Mouse (Mus musculus): Measurements from ENCODE around the gene Rbm45. TPM values are rescaled to one million over a fixed set of nuclear protein-coding genes. Genes with fewer than 3 reads are reported as not detected.
A peak's percentile ranks its signal among the peaks of the same experiment; 100 is the strongest.

The Rbm45 gene
- polyA plus RNA-seq (2014; fragmentation: Nextera tagmentation; extraction: Ambion mirVana): 16.8 and 18.0 TPM in 2 replicates

DNA sequence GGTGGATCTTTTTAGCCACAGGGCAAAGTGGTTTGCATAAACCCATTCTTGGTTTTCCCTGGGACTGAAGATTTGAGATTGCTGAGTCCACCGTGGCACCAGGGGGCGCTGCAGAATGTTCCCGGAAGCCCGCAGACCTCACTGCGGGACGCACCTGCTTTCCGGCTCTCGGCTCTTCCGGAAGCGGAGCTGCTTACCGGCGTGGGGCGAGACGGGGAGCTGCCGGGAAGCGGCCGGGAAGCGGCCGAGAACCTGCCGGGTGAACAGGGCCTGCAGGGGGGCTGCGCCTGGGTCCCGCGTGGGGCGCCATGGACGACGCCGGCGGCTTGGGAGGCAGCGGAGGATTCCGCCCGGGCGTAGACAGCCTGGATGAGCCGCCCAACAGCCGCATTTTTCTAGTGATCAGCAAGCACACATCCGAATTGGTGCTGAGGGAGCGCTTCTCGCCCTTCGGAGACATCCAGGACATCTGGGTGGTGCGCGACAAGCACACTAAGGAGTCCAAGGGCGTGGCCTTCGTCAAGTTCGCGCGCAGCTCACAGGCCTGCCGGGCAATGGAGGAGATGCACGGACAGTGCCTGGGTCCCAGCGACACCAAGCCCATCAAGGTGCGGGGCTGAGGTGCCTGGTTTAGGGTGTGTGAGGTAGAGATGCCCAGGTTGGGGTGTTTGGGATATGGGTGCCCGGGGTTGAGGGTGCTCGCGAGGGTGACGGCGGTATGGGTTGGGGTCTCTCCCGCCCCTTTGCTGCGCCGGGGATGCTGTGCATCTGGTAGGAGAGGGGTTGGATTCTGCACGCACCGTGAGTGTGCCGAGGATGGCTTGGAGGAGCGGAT lies at the start of gene Rbm45:
Rbm45 (plus strand) TSS at position 164 of the 835 bp plus-strand sequence.
- Histone ChIP-seq H3K36me3 (ENCODE audit: control insufficient read depth, insufficient read depth, low read length) (peaks cover 2% of the 10 kb centered on the region; the same call in 1 of the 2 replicates), H3K4me3 (ENCODE audit: low read depth, low read length) (peak within 1 kb of the TSS; percentile 97), H3K27me3 (ENCODE audit: control insufficient read depth, insufficient read depth, low read length) (no peaks in the 10 kb centered on the region), H3K27ac (ENCODE audit: low read depth, low read length) (peak within 1 kb of the TSS; percentile 60; the same call in 1 of the 2 replicates), H3K4me2 (ENCODE audit: low read depth) (peak within 1 kb of the TSS; percentile 84), H3K9ac (ENCODE audit: low read length) (peak within 1 kb of the TSS; percentile 92), H3K4me1 (ENCODE audit: control insufficient read depth, insufficient read depth, low read length) (peaks cover 4% of the 10 kb centered on the region; the same call in 1 of the 2 replicates), H3K9me3 (ENCODE audit: control insufficient read depth, low read length) (no peaks in the 10 kb centered on the region)
- ATAC-seq (ENCODE audit: insufficient read depth, low FRiP score, low TSS enrichment): peak; percentile 89
- DNase-seq (ENCODE audit: low spot score): peak; percentile 91
- under 1% methylated on average over 60 of the region's 61 CpGs for WGBS

DNA sequence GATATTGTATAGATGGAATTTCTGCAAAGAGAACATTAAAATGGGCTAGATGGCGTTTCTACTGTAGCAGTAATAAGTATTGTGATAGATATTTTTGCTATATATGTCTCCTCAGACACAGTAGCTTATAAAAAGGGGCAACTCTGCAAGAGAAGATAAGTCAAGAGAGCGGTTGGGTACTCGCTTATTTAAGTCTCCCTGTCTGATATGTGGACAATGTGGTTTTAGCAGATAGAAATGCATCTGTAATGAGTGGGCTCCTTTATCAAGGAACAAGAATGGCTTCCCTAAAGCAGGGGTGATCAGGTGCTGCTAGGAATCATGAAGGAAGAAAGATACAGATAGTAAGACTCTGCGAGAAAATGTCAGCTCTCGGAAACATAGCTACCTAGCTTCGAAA lies 49.4 kb upstream of the Rbm45 start:
- H3K4me1 ChIP-seq (ENCODE audit: control insufficient read depth, insufficient read depth, low read length): no peaks in the 10 kb centered on the region
- no peaks in the 10 kb centered on the region for H3K36me3 ChIP-seq (ENCODE audit: control insufficient read depth, insufficient read depth, low read length)
- ATAC-seq (ENCODE audit: insufficient read depth, low FRiP score, low TSS enrichment) (no peak), DNase-seq (ENCODE audit: low spot score) (no peak)
- no peak overlapping the region for H3K27ac ChIP-seq (ENCODE audit: low read depth, low read length)
- 88% methylated on average over 6 of the region's 6 CpGs for WGBS
- H3K9me3 ChIP-seq (ENCODE audit: control insufficient read depth, low read length): no peaks in the 10 kb centered on the region
- no peak overlapping the region for H3K9ac ChIP-seq (ENCODE audit: low read length)
- no peak overlapping the region for H3K4me2 ChIP-seq (ENCODE audit: low read depth)
- no peaks in the 10 kb centered on the region for H3K27me3 ChIP-seq (ENCODE audit: control insufficient read depth, insufficient read depth, low read length)
- H3K4me3 ChIP-seq (ENCODE audit: low read depth, low read length): no peak overlapping the region

DNA sequence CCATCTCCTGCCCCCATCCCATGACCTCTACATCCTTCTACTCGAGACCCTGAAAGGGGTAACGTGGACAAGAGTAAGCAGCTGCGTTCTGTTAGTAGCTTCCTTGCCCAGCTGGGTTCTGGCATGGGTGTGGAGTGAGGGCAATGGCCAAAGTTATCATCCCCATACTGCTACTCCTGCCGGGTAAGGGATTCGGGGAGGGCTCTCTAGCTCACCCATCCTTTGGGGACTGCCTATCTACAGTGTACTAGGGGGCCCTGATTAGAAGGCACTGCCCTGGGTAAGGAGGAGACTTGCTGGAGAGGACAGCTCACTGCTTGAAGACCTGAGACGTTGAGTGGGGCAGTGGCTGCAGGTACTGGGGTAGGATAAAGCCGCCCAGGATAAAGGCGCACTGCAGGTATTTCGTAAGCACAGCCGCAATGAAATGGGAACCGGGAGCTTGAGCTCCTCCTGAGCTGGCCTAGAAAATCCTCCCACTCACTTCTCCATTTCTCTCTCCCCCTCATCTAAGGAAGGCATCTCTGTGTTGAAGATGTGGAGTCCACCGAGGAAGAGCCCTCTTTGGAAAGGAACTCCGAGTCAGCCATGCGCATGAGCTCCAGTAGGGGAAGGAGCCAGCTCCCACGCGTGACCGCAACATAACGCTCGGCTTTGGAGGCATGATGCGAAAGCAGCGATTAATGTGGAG lies 46.5 kb upstream of the Rbm45 start:
- H3K27ac ChIP-seq (ENCODE audit: low read depth, low read length): no peak overlapping the region
- no peaks in the 10 kb centered on the region for H3K9me3 ChIP-seq (ENCODE audit: control insufficient read depth, low read length)
- no peaks in the 10 kb centered on the region for H3K27me3 ChIP-seq (ENCODE audit: control insufficient read depth, insufficient read depth, low read length)
- no peak overlapping the region for H3K9ac ChIP-seq (ENCODE audit: low read length)
- H3K4me2 ChIP-seq (ENCODE audit: low read depth): no peak overlapping the region
- no peak overlapping the region for H3K4me3 ChIP-seq (ENCODE audit: low read depth, low read length)
- DNase-seq (ENCODE audit: low spot score) (no peak), ATAC-seq (ENCODE audit: insufficient read depth, low FRiP score, low TSS enrichment) (no peak)
- 90% methylated on average over 21 of the region's 21 CpGs for WGBS
- H3K4me1 ChIP-seq (ENCODE audit: control insufficient read depth, insufficient read depth, low read length): no peaks in the 10 kb centered on the region
- H3K36me3 ChIP-seq (ENCODE audit: control insufficient read depth, insufficient read depth, low read length): no peaks in the 10 kb centered on the region

DNA sequence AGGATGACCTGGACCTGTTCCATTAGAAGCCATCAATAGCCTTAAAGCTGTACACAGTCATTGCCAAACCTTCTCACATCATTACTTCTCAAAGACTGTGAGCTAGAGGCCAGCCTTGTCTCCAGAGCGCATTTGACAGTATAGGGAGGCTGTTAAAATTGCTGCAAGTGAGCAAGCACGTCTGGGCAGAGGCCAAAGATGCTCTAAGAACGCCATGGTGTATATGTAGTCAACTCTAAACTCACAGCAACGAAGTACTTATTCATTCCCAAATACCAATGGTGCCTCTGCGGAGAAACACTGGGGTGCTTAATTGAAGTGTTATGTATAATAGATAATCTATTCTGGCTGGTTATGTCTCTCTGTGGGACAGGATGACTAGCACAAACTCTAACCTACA lies 45.3 kb upstream of the Rbm45 start:
- WGBS: 88% methylated on average over 5 of the region's 5 CpGs
- ATAC-seq (ENCODE audit: insufficient read depth, low FRiP score, low TSS enrichment) (no peak), DNase-seq (ENCODE audit: low spot score) (no peak)
- Histone ChIP-seq H3K4me2 (ENCODE audit: low read depth) (no peak overlapping the region), H3K4me1 (ENCODE audit: control insufficient read depth, insufficient read depth, low read length) (no peaks in the 10 kb centered on the region), H3K9me3 (ENCODE audit: control insufficient read depth, low read length) (no peaks in the 10 kb centered on the region), H3K27me3 (ENCODE audit: control insufficient read depth, insufficient read depth, low read length) (no peaks in the 10 kb centered on the region), H3K4me3 (ENCODE audit: low read depth, low read length) (no peak overlapping the region), H3K27ac (ENCODE audit: low read depth, low read length) (no peak overlapping the region), H3K36me3 (ENCODE audit: control insufficient read depth, insufficient read depth, low read length) (no peaks in the 10 kb centered on the region), H3K9ac (ENCODE audit: low read length) (no peak overlapping the region)

DNA sequence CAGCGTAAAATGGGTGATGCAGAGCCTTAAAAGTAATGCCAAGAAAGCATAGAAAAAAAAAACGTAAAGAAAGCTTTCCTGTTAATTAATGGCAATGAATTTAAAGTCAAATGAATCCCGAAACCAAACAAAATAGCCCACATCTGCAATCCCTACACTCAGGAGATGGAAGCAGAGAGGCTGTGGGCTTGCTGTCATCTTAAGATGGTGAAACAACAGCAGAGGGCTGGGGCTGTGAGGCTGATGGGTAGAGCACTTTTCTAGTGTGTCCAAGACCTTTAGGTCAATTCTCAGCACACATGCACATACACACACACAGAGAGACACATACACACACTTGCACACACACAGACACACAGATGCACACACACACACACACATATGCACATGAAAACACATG lies 43.6 kb upstream of the Rbm45 start:
- H3K4me3 ChIP-seq (ENCODE audit: low read depth, low read length): no peak overlapping the region
- H3K9me3 ChIP-seq (ENCODE audit: control insufficient read depth, low read length): no peaks in the 10 kb centered on the region
- no peak overlapping the region for H3K9ac ChIP-seq (ENCODE audit: low read length)
- no peak overlapping the region for H3K4me2 ChIP-seq (ENCODE audit: low read depth)
- DNase-seq (ENCODE audit: low spot score) (no peak), ATAC-seq (ENCODE audit: insufficient read depth, low FRiP score, low TSS enrichment) (no peak)
- H3K4me1 ChIP-seq (ENCODE audit: control insufficient read depth, insufficient read depth, low read length): no peaks in the 10 kb centered on the region
- H3K27ac ChIP-seq (ENCODE audit: low read depth, low read length): no peak overlapping the region
- H3K36me3 ChIP-seq (ENCODE audit: control insufficient read depth, insufficient read depth, low read length): no peaks in the 10 kb centered on the region
- H3K27me3 ChIP-seq (ENCODE audit: control insufficient read depth, insufficient read depth, low read length): no peaks in the 10 kb centered on the region
- 89% methylated on average over 3 of the region's 3 CpGs for WGBS

DNA sequence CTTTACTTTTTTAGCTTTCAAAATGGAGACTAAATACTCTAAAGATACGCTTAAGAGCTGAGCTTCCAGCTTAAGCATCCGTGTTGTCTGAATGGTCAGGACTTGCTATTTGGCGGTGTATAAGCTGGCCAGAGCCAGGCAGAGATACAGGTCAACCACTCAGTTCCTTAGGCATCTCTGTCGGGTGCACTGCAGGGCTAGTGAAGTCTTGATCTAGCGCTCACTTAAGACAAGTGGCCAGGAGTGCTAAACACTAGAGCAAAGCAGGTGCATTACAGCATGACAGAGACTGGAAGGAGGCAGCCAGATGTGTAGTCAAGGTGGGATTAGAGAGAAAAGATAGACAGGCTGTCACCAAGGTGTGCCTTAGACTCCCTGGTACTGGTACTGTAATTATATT lies 39.7 kb upstream of the Rbm45 start:
- Histone ChIP-seq H3K36me3 (ENCODE audit: control insufficient read depth, insufficient read depth, low read length) (no peaks in the 10 kb centered on the region), H3K9ac (ENCODE audit: low read length) (no peak overlapping the region), H3K4me2 (ENCODE audit: low read depth) (no peak overlapping the region), H3K27ac (ENCODE audit: low read depth, low read length) (no peak overlapping the region), H3K4me3 (ENCODE audit: low read depth, low read length) (no peak overlapping the region), H3K9me3 (ENCODE audit: control insufficient read depth, low read length) (no peaks in the 10 kb centered on the region), H3K27me3 (ENCODE audit: control insufficient read depth, insufficient read depth, low read length) (no peaks in the 10 kb centered on the region), H3K4me1 (ENCODE audit: control insufficient read depth, insufficient read depth, low read length) (no peaks in the 10 kb centered on the region)
- ATAC-seq (ENCODE audit: insufficient read depth, low FRiP score, low TSS enrichment): no peak
- WGBS: 92% methylated on average over 5 of the region's 5 CpGs
- no peak for DNase-seq (ENCODE audit: low spot score)

DNA sequence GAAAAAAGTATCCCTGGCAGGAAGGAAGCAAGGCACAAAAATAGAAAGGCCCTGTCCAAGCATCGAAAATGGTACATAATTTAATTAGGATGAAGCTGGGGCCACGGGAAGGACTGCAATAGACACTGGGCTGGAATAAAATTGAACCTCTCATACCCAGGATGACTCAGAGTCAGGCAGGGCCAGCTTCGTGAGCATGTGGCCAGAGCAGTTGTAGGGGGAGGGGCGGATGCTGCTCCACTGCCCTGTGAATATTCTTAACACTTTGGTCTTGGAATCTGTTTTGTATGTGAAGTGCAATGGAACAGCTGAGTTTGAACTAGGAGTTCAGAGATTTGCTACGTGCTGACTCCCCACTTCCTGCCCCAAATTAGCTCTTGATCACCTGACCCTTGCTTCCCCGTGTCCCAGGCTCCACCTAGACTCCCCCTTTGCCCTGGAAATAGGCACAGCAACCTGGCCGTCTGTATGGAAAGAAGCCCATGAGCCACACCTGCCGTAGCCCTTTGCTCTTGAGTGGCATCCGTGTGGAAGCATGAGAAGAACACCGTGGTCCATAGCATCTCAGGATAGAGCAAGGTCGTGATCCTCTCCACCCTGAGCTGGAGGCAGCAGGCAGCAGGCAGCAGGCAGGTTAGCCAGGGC lies 37.5 kb upstream of the Rbm45 start:
- Histone ChIP-seq H3K27me3 (ENCODE audit: control insufficient read depth, insufficient read depth, low read length) (no peaks in the 10 kb centered on the region), H3K4me1 (ENCODE audit: control insufficient read depth, insufficient read depth, low read length) (no peaks in the 10 kb centered on the region), H3K4me2 (ENCODE audit: low read depth) (no peak overlapping the region), H3K4me3 (ENCODE audit: low read depth, low read length) (no peak overlapping the region), H3K27ac (ENCODE audit: low read depth, low read length) (no peak overlapping the region), H3K9ac (ENCODE audit: low read length) (no peak overlapping the region), H3K9me3 (ENCODE audit: control insufficient read depth, low read length) (no peaks in the 10 kb centered on the region), H3K36me3 (ENCODE audit: control insufficient read depth, insufficient read depth, low read length) (no peaks in the 10 kb centered on the region)
- 81% methylated on average over 11 of the region's 11 CpGs for WGBS
- no peak for ATAC-seq (ENCODE audit: insufficient read depth, low FRiP score, low TSS enrichment)
- no peak for DNase-seq (ENCODE audit: low spot score)

DNA sequence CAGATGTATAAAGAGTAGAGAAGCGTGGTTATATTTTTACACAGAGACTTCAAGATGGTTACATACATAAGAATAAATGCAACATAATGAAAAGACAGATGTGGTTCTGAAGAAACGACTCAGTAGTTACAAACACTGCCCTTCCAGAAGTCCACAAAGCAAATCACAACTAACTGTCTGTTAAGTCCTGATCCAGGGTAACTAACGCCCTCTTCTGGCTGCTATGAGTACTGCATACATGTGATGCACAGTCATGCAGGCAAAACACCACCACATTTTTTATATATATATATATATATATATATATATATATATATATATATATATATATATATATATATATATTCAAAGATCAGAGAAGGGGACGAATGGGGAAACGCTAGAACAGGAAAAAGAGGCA lies 35.2 kb upstream of the Rbm45 start:
- no peak for DNase-seq (ENCODE audit: low spot score)
- Histone ChIP-seq H3K9ac (ENCODE audit: low read length) (no peak overlapping the region), H3K4me2 (ENCODE audit: low read depth) (no peak overlapping the region), H3K36me3 (ENCODE audit: control insufficient read depth, insufficient read depth, low read length) (no peaks in the 10 kb centered on the region), H3K27ac (ENCODE audit: low read depth, low read length) (no peak overlapping the region), H3K9me3 (ENCODE audit: control insufficient read depth, low read length) (no peaks in the 10 kb centered on the region), H3K4me3 (ENCODE audit: low read depth, low read length) (no peak overlapping the region), H3K27me3 (ENCODE audit: control insufficient read depth, insufficient read depth, low read length) (0 out of 2 replicates have a peak, but pooled peaks cover 6% of the 10 kb centered on the region), H3K4me1 (ENCODE audit: control insufficient read depth, insufficient read depth, low read length) (no peaks in the 10 kb centered on the region)
- WGBS: 86% methylated on average over 5 of the region's 5 CpGs
- ATAC-seq (ENCODE audit: insufficient read depth, low FRiP score, low TSS enrichment): no peak
